Mouse (Mus musculus): ENCODE results near the gene Med25. TPM values are rescaled to one million over a fixed set of nuclear protein-coding genes. Genes with fewer than 3 reads are reported as not detected.
A peak's percentile ranks its signal among the peaks of the same experiment; 100 is the strongest.

Med25 gene
- total and polyA plus RNA-seq, 3 experiments, result 70.0 to 121 (median 85.8) TPM

GRCm38 (mm10) chr7:44891611-44892010, 901 bp downstream of the Med25 start:
- 10% methylated on average over 6 of the region's 6 CpGs for WGBS
- peak overlapping the region; percentile 97 for H3K27ac ChIP-seq
- peaks cover 6% of the 10 kb centered on the region for H3K79me2 ChIP-seq (replicated peaks; ENCODE audit: control insufficient read depth, insufficient read depth, low read length)
- H3K27me3 ChIP-seq (ENCODE audit: control insufficient read depth, insufficient read depth, low read length), result no peaks in the 10 kb centered on the region
- peaks cover 19% of the 10 kb centered on the region for H3K4me1 ChIP-seq (ENCODE audit: control insufficient read depth, insufficient read depth, low read length)
- no peak for DNase-seq
- H3K4me3 ChIP-seq, result peak overlapping the region; percentile 84
- intact Hi-C loops (cut with DNase I), result loop anchor here (2.0 kb wide), 2 partner anchors 21 to 75 kb away; partner anchors contain the start of genes Atf5, Il4i1 and Nup62
- peak overlapping the region; percentile 96 for H3K9ac ChIP-seq (ENCODE audit: low read depth, low read length)
- no peak for TF ChIP-seq EP300 (IDR thresholded peaks at IDR 0.05; ENCODE audit: insufficient read depth, low read depth, low read length)
- no peak for TF ChIP-seq CTCF (IDR thresholded peaks at IDR 0.05)
- TF ChIP-seq POLR2A (IDR thresholded peaks at IDR 0.05; ENCODE audit: insufficient read depth, low read depth, low read length), result no peak
- H3K36me3 ChIP-seq (ENCODE audit: control insufficient read depth, insufficient read depth, low read length), result no peaks in the 10 kb centered on the region

- no peak for DNase-seq
- TF ChIP-seq EP300 (IDR thresholded peaks at IDR 0.05; ENCODE audit: insufficient read depth, low read depth, low read length), result no peak
- TF ChIP-seq POLR2A (IDR thresholded peaks at IDR 0.05; ENCODE audit: insufficient read depth, low read depth, low read length), result no peak
- no peak for TF ChIP-seq CTCF (IDR thresholded peaks at IDR 0.05)
- 47% methylated on average over 4 of the region's 4 CpGs for WGBS
- intact Hi-C loops (cut with DNase I), result loop anchor here (2.0 kb wide), 1 partner anchor 20 kb away; no protein-coding TSS in a partner anchor
- no peak overlapping the region; the same call in 1 of the 2 replicates for H3K4me3 ChIP-seq
- no peaks in the 10 kb centered on the region for H3K36me3 ChIP-seq (ENCODE audit: control insufficient read depth, insufficient read depth, low read length)
- H3K4me1 ChIP-seq (ENCODE audit: control insufficient read depth, insufficient read depth, low read length), result peaks cover 19% of the 10 kb centered on the region
- no peak overlapping the region for H3K27ac ChIP-seq
- H3K79me2 ChIP-seq (replicated peaks; ENCODE audit: control insufficient read depth, insufficient read depth, low read length), result peaks cover 7% of the 10 kb centered on the region
- H3K27me3 ChIP-seq (ENCODE audit: control insufficient read depth, insufficient read depth, low read length), result no peaks in the 10 kb centered on the region
- no peak overlapping the region for H3K9ac ChIP-seq (ENCODE audit: low read depth, low read length)
Observed at GRCm38 (mm10) chr7:44890737-44891136, 1.8 kb downstream of the Med25 start.

- TF ChIP-seq CTCF (IDR thresholded peaks at IDR 0.05) (no peak), EP300 (IDR thresholded peaks at IDR 0.05; ENCODE audit: insufficient read depth, low read depth, low read length) (no peak), POLR2A (IDR thresholded peaks at IDR 0.05; ENCODE audit: insufficient read depth, low read depth, low read length) (no peak)
- H3K4me3 ChIP-seq, result no peak overlapping the region
- no peak overlapping the region for H3K27ac ChIP-seq
- 85% methylated on average over 7 of the region's 7 CpGs for whole genome bisulfite sequencing
- intact Hi-C loops (cut with DNase I), result loop anchor here (2.0 kb wide), 1 partner anchor 19 kb away; no protein-coding TSS in a partner anchor
- H3K27me3 ChIP-seq (ENCODE audit: control insufficient read depth, insufficient read depth, low read length), result no peaks in the 10 kb centered on the region
- H3K79me2 ChIP-seq (replicated peaks; ENCODE audit: control insufficient read depth, insufficient read depth, low read length), result peaks cover 7% of the 10 kb centered on the region
- H3K36me3 ChIP-seq (ENCODE audit: control insufficient read depth, insufficient read depth, low read length), result no peaks in the 10 kb centered on the region
- H3K4me1 ChIP-seq (ENCODE audit: control insufficient read depth, insufficient read depth, low read length), result peaks cover 17% of the 10 kb centered on the region
- no peak for DNase-seq
- no peak overlapping the region for H3K9ac ChIP-seq (ENCODE audit: low read depth, low read length)
Observed at GRCm38 (mm10) chr7:44890180-44890579, 2.3 kb downstream of the Med25 start.

GRCm38 (mm10) chr7:44888256-44889105, 4.0 kb downstream of the Med25 start:
- no peak overlapping the region for H3K9ac ChIP-seq (ENCODE audit: low read depth, low read length)
- peak overlapping the region; percentile 42 for H3K27ac ChIP-seq
- 55% methylated on average over 13 of the region's 13 CpGs for WGBS
- no peaks in the 10 kb centered on the region for H3K27me3 ChIP-seq (ENCODE audit: control insufficient read depth, insufficient read depth, low read length)
- H3K36me3 ChIP-seq (ENCODE audit: control insufficient read depth, insufficient read depth, low read length), result no peaks in the 10 kb centered on the region
- peaks cover 7% of the 10 kb centered on the region for H3K79me2 ChIP-seq (replicated peaks; ENCODE audit: control insufficient read depth, insufficient read depth, low read length)
- peak in 1 of 2 experiments; percentile 45 for DNase-seq
- intact Hi-C loops (cut with DNase I), result no loop called here
- H3K4me1 ChIP-seq (ENCODE audit: control insufficient read depth, insufficient read depth, low read length), result peaks cover 16% of the 10 kb centered on the region
- no peak overlapping the region for H3K4me3 ChIP-seq
- TF ChIP-seq CTCF (IDR thresholded peaks at IDR 0.05) (no peak), EP300 (IDR thresholded peaks at IDR 0.05; ENCODE audit: insufficient read depth, low read depth, low read length) (no peak), POLR2A (IDR thresholded peaks at IDR 0.05; ENCODE audit: insufficient read depth, low read depth, low read length) (no peak)

GRCm38 (mm10) chr7:44886964-44887363, 5.5 kb downstream of the Med25 start:
- H3K27me3 ChIP-seq (ENCODE audit: control insufficient read depth, insufficient read depth, low read length), result no peaks in the 10 kb centered on the region
- DNase-seq, result no peak
- H3K9ac ChIP-seq (ENCODE audit: low read depth, low read length), result no peak overlapping the region
- H3K4me3 ChIP-seq, result no peak overlapping the region
- intact Hi-C loops (cut with DNase I), result no loop called here
- no peaks in the 10 kb centered on the region for H3K36me3 ChIP-seq (ENCODE audit: control insufficient read depth, insufficient read depth, low read length)
- TF ChIP-seq POLR2A (IDR thresholded peaks at IDR 0.05; ENCODE audit: insufficient read depth, low read depth, low read length), result no peak
- TF ChIP-seq CTCF (IDR thresholded peaks at IDR 0.05), result no peak
- no peak for TF ChIP-seq EP300 (IDR thresholded peaks at IDR 0.05; ENCODE audit: insufficient read depth, low read depth, low read length)
- peaks cover 5% of the 10 kb centered on the region for H3K79me2 ChIP-seq (replicated peaks; ENCODE audit: control insufficient read depth, insufficient read depth, low read length)
- WGBS, result 92% methylated on average over 7 of the region's 7 CpGs
- no peak overlapping the region for H3K27ac ChIP-seq
- peaks cover 16% of the 10 kb centered on the region for H3K4me1 ChIP-seq (ENCODE audit: control insufficient read depth, insufficient read depth, low read length)

GRCm38 (mm10) chr7:44884637-44885036, 7.9 kb downstream of the Med25 start:
- no peaks in the 10 kb centered on the region for H3K36me3 ChIP-seq (ENCODE audit: control insufficient read depth, insufficient read depth, low read length)
- H3K4me1 ChIP-seq (ENCODE audit: control insufficient read depth, insufficient read depth, low read length), result peaks cover 8% of the 10 kb centered on the region
- H3K27me3 ChIP-seq (ENCODE audit: control insufficient read depth, insufficient read depth, low read length), result no peaks in the 10 kb centered on the region
- no peak overlapping the region for H3K4me3 ChIP-seq
- H3K27ac ChIP-seq, result no peak overlapping the region
- no peak overlapping the region for H3K9ac ChIP-seq (ENCODE audit: low read depth, low read length)
- 97% methylated on average over 5 of the region's 5 CpGs for WGBS
- DNase-seq, result no peak
- intact Hi-C loops (cut with DNase I), result no loop called here
- no peak for TF ChIP-seq POLR2A (IDR thresholded peaks at IDR 0.05; ENCODE audit: insufficient read depth, low read depth, low read length)
- no peak for TF ChIP-seq EP300 (IDR thresholded peaks at IDR 0.05; ENCODE audit: insufficient read depth, low read depth, low read length)
- no peak for TF ChIP-seq CTCF (IDR thresholded peaks at IDR 0.05)
- peaks cover 1% of the 10 kb centered on the region; the same call in 1 of the 2 replicates for H3K79me2 ChIP-seq (replicated peaks; ENCODE audit: control insufficient read depth, insufficient read depth, low read length)

Data from heart, adult 2 months (tissue).